Mouse (Mus musculus): ENCODE measurements around the gene Phospho1. TPM values are rescaled to one million over a fixed set of nuclear protein-coding genes. Genes with fewer than 3 reads are reported as not detected.

The Phospho1 gene
- polyA plus RNA-seq, 1 experiment from 2014 or later, result not detected

- H3K27me3 ChIP-seq, result peaks cover 8% of the 10 kb centered on the region
- 92% methylated on average over 8 of the region's 8 CpGs for WGBS
These were observed 31.3 kb upstream of the Phospho1 start for GRCm38 (mm10) chr11:95792950-95793509.

DNA sequence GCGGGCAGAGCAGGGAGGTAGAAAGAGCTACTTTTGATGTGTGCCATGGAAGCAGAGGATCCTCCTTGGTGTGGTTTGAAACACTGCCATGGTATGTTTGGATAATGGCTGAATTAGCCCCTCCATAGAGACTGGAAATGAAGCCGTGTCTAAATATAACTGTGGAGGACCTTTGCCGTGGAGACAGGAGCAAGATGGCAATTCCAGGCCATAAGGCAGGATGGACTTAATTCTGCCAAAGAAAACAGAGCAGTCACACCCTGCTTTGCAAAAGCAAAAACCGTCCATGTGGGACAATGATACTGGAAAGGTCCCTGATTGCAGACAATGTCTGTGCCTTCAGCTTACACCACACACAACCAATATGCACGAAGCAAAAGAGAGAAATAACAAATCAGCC, 30.1 kb upstream of the Phospho1 start:
- no peak for ATAC-seq (replicated peaks)
- H3K9ac ChIP-seq (replicated peaks), result no peak overlapping the region
- H3K4me2 ChIP-seq (replicated peaks), result no peak overlapping the region
- H3K4me1 ChIP-seq, result peaks cover 13% of the 10 kb centered on the region
- no peak overlapping the region for H3K27ac ChIP-seq (replicated peaks)
- H3K9me3 ChIP-seq, result no peaks in the 10 kb centered on the region
- 81% methylated on average over 5 of the region's 5 CpGs for WGBS
- peaks cover 8% of the 10 kb centered on the region for H3K27me3 ChIP-seq
- H3K36me3 ChIP-seq, result no peaks in the 10 kb centered on the region
- H3K4me3 ChIP-seq, result no peak overlapping the region

More at GRCm38 (mm10) chr11:95792950-95793509, 31.3 kb upstream of the Phospho1 start:
- Histone ChIP-seq H3K36me3 (no peaks in the 10 kb centered on the region), H3K4me3 (no peak overlapping the region), H3K4me2 (replicated peaks) (no peak overlapping the region), H3K9me3 (no peaks in the 10 kb centered on the region), H3K27ac (replicated peaks) (no peak overlapping the region), H3K4me1 (peaks cover 13% of the 10 kb centered on the region), H3K9ac (replicated peaks) (no peak overlapping the region)
- ATAC-seq (replicated peaks), result no peak

GRCm38 (mm10) chr11:95795582-95795981, 28.7 kb upstream of the Phospho1 start:
- Histone ChIP-seq H3K9ac (replicated peaks) (no peak overlapping the region), H3K36me3 (no peaks in the 10 kb centered on the region), H3K4me1 (peaks cover 13% of the 10 kb centered on the region), H3K9me3 (no peaks in the 10 kb centered on the region), H3K4me3 (no peak overlapping the region), H3K4me2 (replicated peaks) (no peak overlapping the region), H3K27ac (replicated peaks) (no peak overlapping the region), H3K27me3 (peaks cover 8% of the 10 kb centered on the region)
- ATAC-seq (replicated peaks), result no peak
- WGBS, result 80% methylated on average over 5 of the region's 5 CpGs

DNA sequence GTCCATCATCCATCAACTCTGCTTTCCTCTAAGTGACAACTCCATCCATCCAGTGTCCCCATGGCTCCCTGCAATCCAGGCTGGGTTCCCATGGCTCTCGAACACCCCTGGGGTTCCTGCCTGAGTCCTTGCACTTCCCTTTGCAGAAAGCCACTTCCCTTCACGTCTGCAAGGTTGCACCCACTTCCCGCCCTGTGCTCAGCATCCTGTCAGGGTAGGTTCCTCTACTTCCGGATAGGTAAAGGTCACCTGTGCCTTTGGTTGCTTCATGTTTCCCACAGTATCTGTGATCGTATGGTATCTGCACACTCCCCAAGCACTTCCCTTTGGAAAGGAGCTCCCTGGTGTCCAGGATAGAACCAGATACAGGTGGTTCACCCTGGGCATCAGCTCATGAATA, 19.3 kb upstream of the Phospho1 start:
- Histone ChIP-seq H3K27ac (replicated peaks) (no peak overlapping the region), H3K36me3 (no peaks in the 10 kb centered on the region), H3K27me3 (no peaks in the 10 kb centered on the region), H3K4me3 (no peak overlapping the region), H3K4me2 (replicated peaks) (no peak overlapping the region), H3K4me1 (0 out of 2 replicates have a peak, but pooled peaks cover 2% of the 10 kb centered on the region), H3K9me3 (no peaks in the 10 kb centered on the region), H3K9ac (replicated peaks) (no peak overlapping the region)
- 72% methylated on average over 5 of the region's 5 CpGs for WGBS
- no peak for ATAC-seq (replicated peaks)

- H3K4me1 ChIP-seq, result 0 out of 2 replicates have a peak, but pooled peaks cover 2% of the 10 kb centered on the region
- no peaks in the 10 kb centered on the region for H3K36me3 ChIP-seq
- H3K4me3 ChIP-seq, result no peak overlapping the region
- H3K9ac ChIP-seq (replicated peaks), result no peak overlapping the region
- no peak for ATAC-seq (replicated peaks)
- no peak overlapping the region for H3K27ac ChIP-seq (replicated peaks)
- H3K27me3 ChIP-seq, result no peaks in the 10 kb centered on the region
- WGBS, result 57% methylated on average over 3 of the region's 3 CpGs
- H3K9me3 ChIP-seq, result no peaks in the 10 kb centered on the region
- H3K4me2 ChIP-seq (replicated peaks), result no peak overlapping the region
These were observed 18.8 kb upstream of the Phospho1 start for GRCm38 (mm10) chr11:95805527-95805926.

GRCm38 (mm10) chr11:95807884-95808283, 16.4 kb upstream of the Phospho1 start:
- H3K36me3 ChIP-seq, result no peaks in the 10 kb centered on the region
- 0 out of 2 replicates have a peak, but pooled peaks cover 2% of the 10 kb centered on the region for H3K4me1 ChIP-seq
- no peaks in the 10 kb centered on the region for H3K27me3 ChIP-seq
- no peak overlapping the region for H3K4me3 ChIP-seq
- H3K9ac ChIP-seq (replicated peaks), result no peak overlapping the region
- no peak overlapping the region for H3K27ac ChIP-seq (replicated peaks)
- 84% methylated on average over 5 of the region's 5 CpGs for WGBS
- ATAC-seq (replicated peaks), result no peak
- no peak overlapping the region for H3K4me2 ChIP-seq (replicated peaks)
- no peaks in the 10 kb centered on the region for H3K9me3 ChIP-seq

DNA sequence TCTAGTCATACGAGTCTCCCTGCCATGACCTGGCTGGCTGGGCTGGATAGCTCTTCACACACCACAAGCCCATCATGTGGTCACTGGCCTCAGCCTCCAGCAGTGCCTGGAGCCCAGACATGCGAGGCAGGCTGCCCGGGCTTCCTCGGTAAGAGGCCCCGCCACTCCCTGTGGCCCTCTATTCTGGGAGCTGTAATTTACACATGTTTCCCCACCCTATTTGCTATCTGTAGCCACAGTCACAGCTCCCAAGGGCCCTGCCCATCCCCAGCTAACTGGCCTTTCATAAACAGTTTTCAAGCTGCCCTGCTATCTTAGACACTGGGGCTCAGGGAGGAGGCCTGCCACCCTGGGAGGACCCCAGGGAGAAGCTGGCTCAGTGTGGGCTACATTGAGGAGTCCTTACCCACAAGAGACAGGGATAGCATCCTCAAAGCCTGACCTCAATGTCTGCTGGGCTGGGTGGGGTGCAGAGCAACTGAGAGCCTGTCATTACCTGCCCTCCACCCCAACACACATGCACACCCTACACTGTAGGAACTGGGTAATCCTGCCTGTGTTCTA, 15.8 kb upstream of the Phospho1 start:
- Histone ChIP-seq H3K27ac (replicated peaks) (no peak overlapping the region), H3K36me3 (no peaks in the 10 kb centered on the region), H3K4me3 (no peak overlapping the region), H3K9ac (replicated peaks) (no peak overlapping the region), H3K4me1 (0 out of 2 replicates have a peak, but pooled peaks cover 2% of the 10 kb centered on the region), H3K9me3 (no peaks in the 10 kb centered on the region), H3K4me2 (replicated peaks) (no peak overlapping the region), H3K27me3 (no peaks in the 10 kb centered on the region)
- 85% methylated on average over 5 of the region's 5 CpGs for WGBS
- ATAC-seq (replicated peaks), result no peak

GRCm38 (mm10) chr11:95809603-95810002, 14.7 kb upstream of the Phospho1 start:
- no peaks in the 10 kb centered on the region for H3K9me3 ChIP-seq
- ATAC-seq (replicated peaks), result no peak
- no peaks in the 10 kb centered on the region for H3K36me3 ChIP-seq
- H3K4me3 ChIP-seq, result no peak overlapping the region
- 0 out of 2 replicates have a peak, but pooled peaks cover 2% of the 10 kb centered on the region for H3K4me1 ChIP-seq
- H3K9ac ChIP-seq (replicated peaks), result no peak overlapping the region
- WGBS, result 18% methylated on average over 5 of the region's 5 CpGs
- no peak overlapping the region for H3K4me2 ChIP-seq (replicated peaks)
- no peak overlapping the region for H3K27ac ChIP-seq (replicated peaks)
- no peaks in the 10 kb centered on the region for H3K27me3 ChIP-seq

GRCm38 (mm10) chr11:95810828-95811227, 13.5 kb upstream of the Phospho1 start:
- H3K9me3 ChIP-seq, result no peaks in the 10 kb centered on the region
- H3K36me3 ChIP-seq, result no peaks in the 10 kb centered on the region
- no peak overlapping the region for H3K4me3 ChIP-seq
- no peak overlapping the region for H3K9ac ChIP-seq (replicated peaks)
- H3K27me3 ChIP-seq, result no peaks in the 10 kb centered on the region
- WGBS, result 59% methylated on average over 7 of the region's 7 CpGs
- H3K4me2 ChIP-seq (replicated peaks), result no peak overlapping the region
- no peak overlapping the region for H3K27ac ChIP-seq (replicated peaks)
- ATAC-seq (replicated peaks), result no peak
- 0 out of 2 replicates have a peak, but pooled peaks cover 2% of the 10 kb centered on the region for H3K4me1 ChIP-seq

DNA sequence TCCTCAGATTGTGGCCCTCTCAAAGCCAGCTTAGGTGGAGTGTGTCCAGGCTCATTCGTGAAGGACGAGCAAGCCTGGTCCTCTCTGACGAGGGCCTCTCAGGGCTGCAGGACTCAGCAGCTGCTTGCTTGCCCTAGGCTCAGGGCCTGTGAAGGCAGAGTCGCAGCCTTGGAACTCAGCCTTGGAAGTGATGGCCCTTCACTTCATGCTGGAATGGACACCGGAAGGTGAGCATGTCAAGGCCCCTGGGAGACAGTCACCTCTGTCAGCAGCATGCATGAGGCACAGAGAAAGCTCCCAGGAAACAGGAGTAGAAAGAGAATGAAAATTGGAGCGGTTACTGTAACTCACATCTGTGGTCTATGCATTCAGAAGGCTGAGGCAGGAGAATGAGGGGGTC, 12.6 kb upstream of the Phospho1 start:
- Histone ChIP-seq H3K4me2 (replicated peaks) (no peak overlapping the region), H3K9ac (replicated peaks) (no peak overlapping the region), H3K4me3 (no peak overlapping the region), H3K36me3 (no peaks in the 10 kb centered on the region), H3K4me1 (0 out of 2 replicates have a peak, but pooled peaks cover 2% of the 10 kb centered on the region), H3K27me3 (no peaks in the 10 kb centered on the region), H3K27ac (replicated peaks) (no peak overlapping the region), H3K9me3 (no peaks in the 10 kb centered on the region)
- ATAC-seq (replicated peaks), result no peak
- WGBS, result 87% methylated on average over 6 of the region's 6 CpGs

GRCm38 (mm10) chr11:95812224-95812623, 12.1 kb upstream of the Phospho1 start:
- no peaks in the 10 kb centered on the region for H3K27me3 ChIP-seq
- H3K4me1 ChIP-seq, result 0 out of 2 replicates have a peak, but pooled peaks cover 2% of the 10 kb centered on the region
- WGBS, result 65% methylated on average over 4 of the region's 4 CpGs
- H3K27ac ChIP-seq (replicated peaks), result no peak overlapping the region
- no peak overlapping the region for H3K9ac ChIP-seq (replicated peaks)
- no peak overlapping the region for H3K4me2 ChIP-seq (replicated peaks)
- no peaks in the 10 kb centered on the region for H3K36me3 ChIP-seq
- no peaks in the 10 kb centered on the region for H3K9me3 ChIP-seq
- no peak for ATAC-seq (replicated peaks)
- no peak overlapping the region for H3K4me3 ChIP-seq

DNA sequence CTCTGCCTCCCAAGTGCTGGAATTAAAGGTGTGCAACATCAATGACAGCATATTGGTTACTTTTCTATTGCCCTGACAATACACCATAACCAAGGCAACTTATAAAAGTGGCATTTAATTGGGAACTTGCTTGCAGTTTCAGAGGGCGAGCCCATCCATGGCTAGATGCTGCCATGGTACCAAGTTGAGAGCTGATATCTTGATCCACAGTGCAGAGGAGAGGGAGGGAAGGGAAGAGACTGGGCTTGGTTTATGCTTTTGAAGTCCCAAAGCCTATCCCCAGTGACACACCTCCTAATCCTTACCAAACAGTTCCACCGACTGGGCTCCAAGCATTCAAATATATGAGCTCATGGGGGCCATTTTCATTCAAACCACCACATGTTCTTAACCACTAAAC, 10.2 kb upstream of the Phospho1 start:
- no peaks in the 10 kb centered on the region for H3K27me3 ChIP-seq
- H3K4me2 ChIP-seq (replicated peaks), result no peak overlapping the region
- H3K9ac ChIP-seq (replicated peaks), result no peak overlapping the region
- H3K4me3 ChIP-seq, result no peak overlapping the region
- 73% methylated on average over 2 of the region's 2 CpGs for WGBS
- no peaks in the 10 kb centered on the region for H3K9me3 ChIP-seq
- no peak overlapping the region for H3K27ac ChIP-seq (replicated peaks)
- H3K4me1 ChIP-seq, result 0 out of 2 replicates have a peak, but pooled peaks cover 2% of the 10 kb centered on the region
- ATAC-seq (replicated peaks), result no peak
- H3K36me3 ChIP-seq, result no peaks in the 10 kb centered on the region

- no peaks in the 10 kb centered on the region for H3K9me3 ChIP-seq
- H3K36me3 ChIP-seq, result no peaks in the 10 kb centered on the region
- 74% methylated on average over 5 of the region's 5 CpGs for WGBS
- ATAC-seq (replicated peaks), result no peak
- no peaks in the 10 kb centered on the region for H3K27me3 ChIP-seq
- H3K4me3 ChIP-seq, result no peak overlapping the region
- H3K4me1 ChIP-seq, result no peaks in the 10 kb centered on the region
- no peak overlapping the region for H3K27ac ChIP-seq (replicated peaks)
- no peak overlapping the region for H3K9ac ChIP-seq (replicated peaks)
- H3K4me2 ChIP-seq (replicated peaks), result no peak overlapping the region
These were observed 9.4 kb upstream of the Phospho1 start for GRCm38 (mm10) chr11:95814857-95815256.
